Mouse (Mus musculus): ENCODE results near the gene Mpig6b. TPM values are rescaled to one million over a fixed set of nuclear protein-coding genes. Genes with fewer than 3 reads are reported as not detected.

Mpig6b gene
- polyA plus RNA-seq, 1 experiment from 2014 or later: 1.3 TPM

DNA sequence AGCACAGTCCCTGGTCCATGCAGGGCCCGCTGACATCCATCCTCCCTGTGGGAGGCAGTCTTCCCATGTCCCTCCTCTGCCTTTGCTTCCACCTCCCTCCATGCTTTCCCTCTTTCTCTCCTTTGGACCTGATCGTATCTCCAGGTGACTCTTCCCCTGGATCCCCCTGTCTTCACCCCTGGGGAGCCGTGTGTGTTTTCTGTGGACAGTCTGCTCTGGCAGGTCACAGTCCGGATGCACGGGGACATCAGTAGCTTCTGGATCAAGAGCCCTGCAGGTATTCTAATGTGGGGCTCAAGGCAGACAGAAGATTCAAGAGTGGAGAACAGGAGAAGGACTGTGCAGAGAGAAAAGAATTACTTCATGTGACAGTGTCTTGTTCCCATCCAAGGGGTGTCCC, 42.8 kb downstream of the Mpig6b start:
- no peak for DNase-seq (ENCODE audit: low spot score)
- peak overlapping the region; percentile 34; the same call in 1 of the 2 replicates for H3K27ac ChIP-seq (replicated peaks)
- peaks cover 15% of the 10 kb centered on the region; the same call in 1 of the 2 replicates for H3K36me3 ChIP-seq
- 84% methylated on average over 5 of the region's 5 CpGs for WGBS
- no peak overlapping the region for H3K4me3 ChIP-seq
- H3K27me3 ChIP-seq (ENCODE audit: low read depth, poor library complexity, severe bottlenecking): no peaks in the 10 kb centered on the region
- peaks cover 57% of the 10 kb centered on the region for H3K4me1 ChIP-seq
- H3K9me3 ChIP-seq (replicated peaks): no peaks in the 10 kb centered on the region

DNA sequence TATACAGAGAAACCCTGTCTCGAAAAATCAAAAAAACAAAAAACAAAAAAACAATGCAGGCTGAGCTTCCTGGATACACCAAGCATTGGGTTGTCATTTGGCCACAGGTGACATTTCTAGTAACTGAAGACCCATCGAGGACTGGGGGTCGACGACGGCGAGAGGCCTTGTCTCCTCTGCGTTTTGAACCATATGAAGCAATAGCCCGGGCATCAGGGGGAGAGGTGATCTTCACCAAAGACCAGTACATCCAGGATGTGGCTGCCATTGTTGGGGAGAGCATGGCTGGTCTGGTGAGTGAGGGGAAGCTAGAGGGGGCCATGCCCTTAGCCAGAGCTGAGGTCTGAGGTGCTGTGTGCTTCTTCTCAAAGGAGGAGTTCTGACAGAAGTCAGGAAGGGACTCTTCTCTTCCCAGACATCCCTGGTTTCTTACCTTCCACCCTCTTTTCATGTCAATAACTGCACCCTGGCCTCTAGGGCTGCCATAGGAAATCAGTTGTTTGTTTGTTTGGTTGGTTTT, 43.4 kb downstream of the Mpig6b start:
- 94% methylated on average over 8 of the region's 8 CpGs for WGBS
- H3K27me3 ChIP-seq (ENCODE audit: low read depth, poor library complexity, severe bottlenecking): no peaks in the 10 kb centered on the region
- H3K4me1 ChIP-seq: peaks cover 52% of the 10 kb centered on the region
- no peak overlapping the region for H3K4me3 ChIP-seq
- H3K9me3 ChIP-seq (replicated peaks): no peaks in the 10 kb centered on the region
- peaks cover 21% of the 10 kb centered on the region for H3K36me3 ChIP-seq
- DNase-seq (ENCODE audit: low spot score): no peak
- peak overlapping the region; percentile 33; the same call in 1 of the 2 replicates for H3K27ac ChIP-seq (replicated peaks)

DNA sequence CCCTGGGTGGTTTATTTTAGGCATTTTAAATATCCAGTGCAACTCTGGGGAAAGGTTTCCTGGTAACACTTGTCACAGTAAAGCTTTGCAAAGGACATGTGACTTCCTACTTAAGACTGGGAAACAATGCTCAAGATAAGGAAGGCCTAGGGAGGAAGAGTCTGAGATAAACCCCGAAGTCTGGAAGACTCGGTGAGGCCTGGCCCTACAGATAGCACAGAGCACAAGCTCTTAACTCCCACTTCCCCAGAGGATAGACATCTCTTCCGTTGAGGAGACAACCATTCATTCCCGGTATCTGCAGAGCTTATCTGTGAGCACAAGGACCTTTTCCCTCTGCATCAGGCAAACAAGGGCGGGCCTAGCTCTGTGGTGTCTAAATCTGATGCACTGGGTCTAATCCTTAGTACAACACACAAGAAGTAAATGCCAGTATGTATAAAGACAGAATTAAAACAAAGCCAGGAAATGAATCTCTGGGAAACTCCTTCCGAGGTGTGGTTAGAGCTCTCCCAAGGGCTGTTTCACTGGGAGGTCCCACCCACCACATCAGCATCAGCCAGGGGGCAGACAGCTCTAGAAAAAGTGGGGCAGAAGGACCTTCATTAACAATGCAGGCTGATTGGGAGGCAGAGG, 44.0 kb downstream of the Mpig6b start:
- WGBS: 57% methylated on average over 6 of the region's 6 CpGs
- DNase-seq (ENCODE audit: low spot score): no peak
- peak overlapping the region; percentile 86 for H3K27ac ChIP-seq (replicated peaks)
- H3K4me3 ChIP-seq: peak overlapping the region; percentile 37; the same call in 1 of the 2 replicates
- no peaks in the 10 kb centered on the region for H3K9me3 ChIP-seq (replicated peaks)
- H3K36me3 ChIP-seq: peaks cover 28% of the 10 kb centered on the region
- no peaks in the 10 kb centered on the region for H3K27me3 ChIP-seq (ENCODE audit: low read depth, poor library complexity, severe bottlenecking)
- peaks cover 45% of the 10 kb centered on the region for H3K4me1 ChIP-seq

DNA sequence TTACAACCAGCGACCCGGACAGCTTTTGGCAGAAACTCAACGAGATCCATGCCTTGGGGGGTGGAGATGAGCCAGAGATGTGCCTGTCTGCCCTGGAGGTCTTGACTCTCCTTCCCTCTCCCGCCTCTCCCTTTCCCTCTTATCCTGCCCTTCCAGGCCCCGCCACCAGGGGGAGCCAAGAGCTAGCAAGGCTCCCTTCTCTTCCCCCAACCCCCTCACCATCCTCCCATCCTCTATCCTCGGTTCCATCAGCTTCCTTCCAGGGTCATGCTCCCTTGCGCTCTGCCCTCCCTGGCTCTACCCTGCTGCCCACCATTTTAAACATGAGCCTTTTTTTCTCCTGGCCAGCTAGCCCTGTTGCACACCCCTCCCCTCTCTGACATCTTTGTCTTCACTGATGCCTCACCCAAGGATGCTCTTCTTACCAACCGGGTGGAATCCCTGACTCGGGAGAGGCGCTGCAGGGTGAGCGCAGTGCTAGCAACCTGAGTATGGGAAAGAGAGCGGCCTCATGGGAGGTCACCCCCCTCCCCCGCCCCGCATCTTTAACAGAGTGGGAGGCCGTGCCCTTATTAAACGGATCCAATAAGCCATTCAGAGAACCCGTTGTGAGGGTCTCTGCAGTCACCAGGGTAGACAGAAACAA, 44.7 kb downstream of the Mpig6b start:
- WGBS: 5% methylated on average over 17 of the region's 17 CpGs
- Histone ChIP-seq H3K4me3 (peak overlapping the region; percentile 37), H3K27ac (replicated peaks) (peak overlapping the region; percentile 86), H3K9me3 (replicated peaks) (no peaks in the 10 kb centered on the region), H3K4me1 (peaks cover 38% of the 10 kb centered on the region), H3K36me3 (peaks cover 34% of the 10 kb centered on the region), H3K27me3 (ENCODE audit: low read depth, poor library complexity, severe bottlenecking) (no peaks in the 10 kb centered on the region)
- peak; percentile 92 for DNase-seq (ENCODE audit: low spot score)

DNA sequence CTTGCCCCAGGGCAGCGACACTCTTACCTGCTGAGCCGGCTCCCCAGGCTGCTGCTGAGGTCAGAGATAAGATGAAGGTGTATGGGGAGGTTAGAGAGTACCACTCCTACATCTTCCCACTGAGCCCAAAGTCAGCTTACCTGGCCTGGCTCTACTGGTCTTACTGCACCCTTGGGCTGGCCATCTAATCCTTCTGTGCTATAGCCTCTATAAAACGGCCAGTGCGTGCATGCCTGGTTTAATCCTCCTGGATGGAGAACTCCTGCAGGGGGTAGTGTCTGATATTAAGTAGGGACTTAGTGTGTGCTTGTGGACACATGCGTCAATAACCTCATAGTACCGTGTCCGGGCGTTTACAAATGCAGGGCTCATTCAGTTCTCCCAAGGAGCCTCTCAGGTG, 45.4 kb downstream of the Mpig6b start:
- Histone ChIP-seq H3K27ac (replicated peaks) (peak overlapping the region; percentile 86; the same call in 1 of the 2 replicates), H3K27me3 (ENCODE audit: low read depth, poor library complexity, severe bottlenecking) (no peaks in the 10 kb centered on the region), H3K4me3 (peak overlapping the region; percentile 37; the same call in 1 of the 2 replicates), H3K4me1 (peaks cover 32% of the 10 kb centered on the region), H3K36me3 (peaks cover 42% of the 10 kb centered on the region), H3K9me3 (replicated peaks) (no peaks in the 10 kb centered on the region)
- WGBS: 90% methylated on average over 8 of the region's 8 CpGs
- no peak for DNase-seq (ENCODE audit: low spot score)

DNA sequence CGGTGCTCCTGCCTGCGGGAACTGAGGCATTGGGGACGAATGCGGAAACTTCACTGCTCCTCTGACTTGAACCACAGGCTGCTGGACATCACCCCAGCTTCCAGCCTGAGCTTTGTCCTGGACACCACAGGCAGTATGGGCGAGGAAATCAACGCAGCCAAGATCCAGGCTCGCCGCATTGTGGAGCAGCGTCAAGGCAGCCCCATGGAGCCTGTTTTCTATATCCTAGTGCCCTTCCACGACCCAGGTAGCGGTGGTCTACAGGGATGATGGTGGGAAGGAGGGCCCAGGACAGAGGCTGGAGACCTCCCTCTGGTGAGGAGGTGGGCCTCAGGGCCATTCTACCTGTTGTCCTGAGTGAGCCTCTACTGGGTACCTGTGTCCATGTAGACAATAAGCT, 46.1 kb downstream of the Mpig6b start:
- Histone ChIP-seq H3K4me1 (peaks cover 29% of the 10 kb centered on the region), H3K27ac (replicated peaks) (0 out of 2 replicates have a peak overlapping the region, but pooled peaks have one; percentile 42), H3K27me3 (ENCODE audit: low read depth, poor library complexity, severe bottlenecking) (no peaks in the 10 kb centered on the region), H3K4me3 (no peak overlapping the region), H3K9me3 (replicated peaks) (no peaks in the 10 kb centered on the region), H3K36me3 (peaks cover 46% of the 10 kb centered on the region)
- no peak for DNase-seq (ENCODE audit: low spot score)
- WGBS: 80% methylated on average over 11 of the region's 11 CpGs

DNA sequence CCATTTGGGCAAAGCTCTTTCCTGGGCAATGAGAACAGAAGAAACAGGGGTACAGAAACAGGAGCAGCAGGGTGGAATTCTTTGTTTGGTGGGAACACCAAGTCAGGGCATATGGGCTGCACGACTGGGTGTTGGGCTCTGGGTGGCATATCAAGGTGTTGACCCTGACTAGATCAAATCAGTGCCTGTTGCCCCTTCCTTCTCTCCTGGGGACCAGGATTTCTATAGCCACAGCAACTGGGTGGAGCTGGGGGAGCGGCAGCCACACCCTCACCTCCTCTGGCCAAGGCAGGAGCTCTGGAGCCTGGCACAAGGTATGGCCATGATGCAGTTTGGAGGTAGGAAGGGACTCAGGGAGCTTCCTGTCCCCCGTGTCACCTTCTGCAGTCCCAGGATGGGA, 47.8 kb downstream of the Mpig6b start:
- Histone ChIP-seq H3K4me1 (peaks cover 20% of the 10 kb centered on the region), H3K27ac (replicated peaks) (no peak overlapping the region), H3K36me3 (peaks cover 62% of the 10 kb centered on the region), H3K4me3 (0 out of 2 replicates have a peak overlapping the region, but pooled peaks have one; percentile 1), H3K27me3 (ENCODE audit: low read depth, poor library complexity, severe bottlenecking) (no peaks in the 10 kb centered on the region), H3K9me3 (replicated peaks) (no peaks in the 10 kb centered on the region)
- WGBS: 88% methylated on average over 3 of the region's 3 CpGs
- no peak for DNase-seq (ENCODE audit: low spot score)

DNA sequence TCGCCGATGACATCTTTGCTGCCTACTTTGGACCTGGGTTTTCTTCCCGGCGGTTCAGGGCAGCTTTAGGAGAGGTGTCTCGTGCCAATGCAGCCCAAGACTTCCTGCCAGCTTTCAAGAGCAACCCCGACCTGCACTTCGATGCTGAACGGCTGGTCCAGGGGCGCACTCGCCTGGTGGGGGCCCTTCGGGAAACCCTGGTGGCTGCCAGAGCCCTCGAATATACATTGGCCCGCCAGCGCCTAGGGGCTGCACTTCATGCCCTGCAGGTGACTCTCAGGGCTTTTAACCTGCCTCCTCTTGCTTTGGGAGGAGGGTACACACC, 48.3 kb downstream of the Mpig6b start:
- no peaks in the 10 kb centered on the region for H3K9me3 ChIP-seq (replicated peaks)
- no peaks in the 10 kb centered on the region for H3K27me3 ChIP-seq (ENCODE audit: low read depth, poor library complexity, severe bottlenecking)
- WGBS: 75% methylated on average over 14 of the region's 14 CpGs
- no peak overlapping the region for H3K27ac ChIP-seq (replicated peaks)
- H3K4me1 ChIP-seq: peaks cover 20% of the 10 kb centered on the region
- H3K4me3 ChIP-seq: 0 out of 2 replicates have a peak overlapping the region, but pooled peaks have one; percentile 1
- no peak for DNase-seq (ENCODE audit: low spot score)
- H3K36me3 ChIP-seq: peaks cover 67% of the 10 kb centered on the region

DNA sequence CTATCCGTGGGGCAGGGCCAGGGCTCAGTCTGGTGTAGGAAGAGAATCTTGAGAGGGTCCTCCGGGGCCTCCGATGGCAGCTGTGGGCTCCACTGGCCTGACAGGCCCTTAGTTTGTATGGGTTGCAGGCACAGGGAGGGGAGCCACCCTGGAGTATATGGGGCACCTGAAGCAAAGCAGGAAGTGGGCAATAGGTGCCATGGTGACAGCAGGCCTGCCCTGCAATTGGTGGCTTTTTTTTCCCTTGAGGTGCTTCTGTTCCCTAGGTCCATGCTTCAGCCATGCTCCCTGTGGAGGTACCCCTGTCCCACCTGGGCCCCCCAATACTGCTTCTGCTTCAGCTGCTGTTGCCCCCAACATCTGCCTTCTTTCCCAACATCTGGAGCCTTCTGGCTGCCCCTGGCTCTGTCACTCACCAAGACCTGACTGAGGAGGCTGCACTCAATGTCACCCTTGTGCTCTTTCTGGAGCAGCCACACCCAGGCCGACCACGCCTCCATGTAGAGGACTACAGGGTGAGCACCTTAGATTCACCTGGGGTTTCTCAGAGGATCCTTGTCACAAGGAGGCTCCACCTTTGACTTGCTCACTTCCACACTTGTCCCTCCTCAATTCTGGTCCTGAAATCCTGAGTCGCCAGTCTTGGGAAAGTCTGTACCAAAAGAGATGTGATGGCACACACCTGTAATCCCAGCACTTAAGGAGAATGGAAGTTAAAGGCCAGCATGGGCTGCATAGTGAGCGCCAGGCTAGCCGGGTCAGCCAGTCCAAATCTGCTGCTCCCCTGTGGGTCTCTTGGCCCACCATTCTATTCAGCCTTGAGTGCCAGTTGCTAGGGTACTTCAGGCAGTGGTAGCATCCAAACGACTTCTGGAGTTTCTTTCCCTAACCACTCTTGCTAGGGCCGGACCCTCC, 48.9 kb downstream of the Mpig6b start:
- Histone ChIP-seq H3K36me3 (peaks cover 73% of the 10 kb centered on the region), H3K27ac (replicated peaks) (no peak overlapping the region), H3K9me3 (replicated peaks) (no peaks in the 10 kb centered on the region), H3K4me1 (peaks cover 17% of the 10 kb centered on the region), H3K27me3 (ENCODE audit: low read depth, poor library complexity, severe bottlenecking) (no peaks in the 10 kb centered on the region), H3K4me3 (no peak overlapping the region)
- DNase-seq (ENCODE audit: low spot score): no peak
- 83% methylated on average over 10 of the region's 10 CpGs for WGBS

DNA sequence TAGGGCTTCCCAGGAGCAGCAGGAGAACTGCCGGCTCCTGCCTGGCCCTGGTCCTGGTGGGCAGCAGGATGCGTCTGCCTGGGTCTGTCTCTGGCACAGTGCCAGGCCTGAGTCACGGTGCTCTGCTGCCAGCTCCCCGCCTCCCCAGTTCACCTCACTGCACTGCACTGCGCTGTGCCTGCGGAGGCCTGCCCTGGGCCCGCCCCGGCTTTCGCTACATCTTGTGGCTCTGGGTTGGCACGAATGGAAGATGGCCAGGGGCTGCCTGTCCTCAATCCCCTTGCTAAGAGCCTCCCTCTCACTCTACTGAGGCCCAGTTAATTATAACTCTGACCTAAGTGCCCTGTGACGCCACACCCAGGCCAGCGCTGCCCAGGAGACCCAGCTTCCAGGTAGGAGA, 49.6 kb downstream of the Mpig6b start, which contains the start of gene Vwa7:
TSS of gene Vwa7 (plus strand) at position 204 of the 400 bp plus-strand sequence.
- DNase-seq (ENCODE audit: low spot score): no peak
- no peaks in the 10 kb centered on the region for H3K9me3 ChIP-seq (replicated peaks)
- peaks cover 80% of the 10 kb centered on the region for H3K36me3 ChIP-seq
- no peak within 1 kb of the TSS for H3K27ac ChIP-seq (replicated peaks)
- WGBS: 88% methylated on average over 12 of the region's 12 CpGs
- H3K4me3 ChIP-seq: no peak within 1 kb of the TSS
- H3K4me1 ChIP-seq: peaks cover 11% of the 10 kb centered on the region
- no peaks in the 10 kb centered on the region for H3K27me3 ChIP-seq (ENCODE audit: low read depth, poor library complexity, severe bottlenecking)

DNA sequence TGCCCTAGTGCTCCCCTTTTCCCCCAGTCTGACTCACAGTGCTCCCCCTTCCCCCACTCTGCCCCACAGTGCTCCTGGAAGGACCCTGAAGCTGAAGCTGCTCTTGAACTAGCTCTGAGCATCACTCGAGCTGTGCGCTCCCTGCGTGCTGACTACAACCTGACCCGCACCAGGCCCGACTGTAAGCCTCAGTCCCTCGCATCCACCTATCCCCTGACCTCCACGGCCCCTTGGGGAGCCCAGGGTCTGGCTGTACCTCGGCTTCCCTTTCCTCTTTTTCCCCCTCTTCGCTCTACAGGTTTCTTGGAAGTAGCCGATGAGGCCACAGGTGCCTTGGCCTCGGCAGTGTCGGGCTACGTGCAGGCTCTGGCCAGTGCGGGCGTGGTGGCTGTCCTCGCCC, 50.7 kb downstream of the Mpig6b start:
- 93% methylated on average over 16 of the region's 16 CpGs for WGBS
- no peaks in the 10 kb centered on the region for H3K4me1 ChIP-seq
- DNase-seq (ENCODE audit: low spot score): no peak
- no peak overlapping the region for H3K4me3 ChIP-seq
- H3K9me3 ChIP-seq (replicated peaks): no peaks in the 10 kb centered on the region
- no peaks in the 10 kb centered on the region for H3K27me3 ChIP-seq (ENCODE audit: low read depth, poor library complexity, severe bottlenecking)
- H3K36me3 ChIP-seq: peaks cover 90% of the 10 kb centered on the region
- H3K27ac ChIP-seq (replicated peaks): no peak overlapping the region

DNA sequence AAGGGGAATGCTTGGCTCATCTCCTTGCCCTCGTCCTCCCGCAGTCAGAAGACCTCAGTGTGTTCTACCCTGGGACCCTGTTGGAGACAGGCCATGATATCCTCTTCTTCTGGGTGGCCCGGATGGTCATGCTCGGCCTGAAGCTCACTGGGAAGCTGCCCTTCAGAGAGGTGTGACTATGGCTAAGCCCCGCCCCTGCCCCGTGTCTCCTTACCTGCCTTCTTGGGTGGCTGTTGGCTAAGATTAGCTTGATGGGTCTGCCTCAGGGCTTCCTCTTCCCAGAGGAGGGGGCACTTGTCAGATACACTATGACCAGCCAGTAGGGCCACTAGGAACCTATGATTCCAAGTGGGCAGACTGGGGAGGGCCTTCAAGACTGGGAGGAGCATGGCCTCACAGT, 52.8 kb downstream of the Mpig6b start:
- H3K9me3 ChIP-seq (replicated peaks): no peaks in the 10 kb centered on the region
- H3K4me3 ChIP-seq: no peak overlapping the region
- no peaks in the 10 kb centered on the region for H3K27me3 ChIP-seq (ENCODE audit: low read depth, poor library complexity, severe bottlenecking)
- peaks cover 100% of the 10 kb centered on the region for H3K36me3 ChIP-seq
- no peak for DNase-seq (ENCODE audit: low spot score)
- H3K27ac ChIP-seq (replicated peaks): no peak overlapping the region
- 92% methylated on average over 6 of the region's 6 CpGs for WGBS
- H3K4me1 ChIP-seq: no peaks in the 10 kb centered on the region

Measured in midbrain, embryonic 10.5 days (tissue).